Mouse (Mus musculus): ENCODE measurements around the gene Zdhhc21. TPM values are rescaled to one million over a fixed set of nuclear protein-coding genes. Genes with fewer than 3 reads are reported as not detected.

The Zdhhc21 gene
- total and polyA plus RNA-seq, 2 experiments from 2014 or later, result 14.8 to 50.3 TPM

- DNase-seq (ENCODE audit: low spot score) (no peak), ATAC-seq (ENCODE audit: low FRiP score) (no peak)
- H3K27ac ChIP-seq (ENCODE audit: low read depth, low read length), result no peak overlapping the region
- no peaks in the 10 kb centered on the region for H3K9me3 ChIP-seq (ENCODE audit: low read length)
- H3K4me1 ChIP-seq (ENCODE audit: insufficient read depth, low read length), result no peaks in the 10 kb centered on the region
- no peak overlapping the region for H3K4me3 ChIP-seq (ENCODE audit: low read depth, low read length)
- WGBS, result 16% methylated on average over 3 of the region's 3 CpGs
- no peaks in the 10 kb centered on the region for H3K36me3 ChIP-seq (ENCODE audit: insufficient read depth, low read length)
- H3K9ac ChIP-seq (replicated peaks; ENCODE audit: low read length, poor library complexity, severe bottlenecking), result no peak overlapping the region
- TF ChIP-seq CTCF (IDR thresholded peaks at IDR 0.05), result no peak
- H3K27me3 ChIP-seq (ENCODE audit: insufficient read depth, low read length), result no peaks in the 10 kb centered on the region
- no peak overlapping the region for H3K4me2 ChIP-seq (ENCODE audit: low read depth, low read length, poor library complexity, severe bottlenecking)
Measured at GRCm38 (mm10) chr4:82755616-82756294, 104.0 kb downstream of the Zdhhc21 start.

Other genes starting within 250 kb of the Zdhhc21 start
- 59.9 and 62.8 TPM in 2 replicates for gene Nfib, start 154.2 kb downstream of the Zdhhc21 start, total RNA-seq (2014; rRNA removed)
- 19.9 and 27.7 TPM in 2 replicates for gene Nfib, start 154.2 kb downstream of the Zdhhc21 start, polyA plus RNA-seq (2015; fragmentation: Nextera tagmentation; extraction: Ambion mirVana)
- gene Cer1, start 25.2 kb upstream of the Zdhhc21 start, total RNA-seq (2014; rRNA removed), result not detected in 2 replicates
- gene Cer1, start 25.2 kb upstream of the Zdhhc21 start, polyA plus RNA-seq (2015; fragmentation: Nextera tagmentation; extraction: Ambion mirVana), result not detected in 2 replicates
- 4.0 and 5.1 TPM in 2 replicates for gene Frem1, start 192.4 kb upstream of the Zdhhc21 start, total RNA-seq (2014; rRNA removed)
- 1.0 and 1.1 TPM in 2 replicates for gene Frem1, start 192.4 kb upstream of the Zdhhc21 start, polyA plus RNA-seq (2015; fragmentation: Nextera tagmentation; extraction: Ambion mirVana)

All from midbrain, postnatal 0 days (tissue).